Mouse (Mus musculus): Measurements from ENCODE around the gene Cmtr1. TPM values are rescaled to one million over a fixed set of nuclear protein-coding genes. Genes with fewer than 3 reads are reported as not detected.

Cmtr1 gene
- polyA plus RNA-seq, 1 experiment from 2014 or later = 95.8 TPM

DNA sequence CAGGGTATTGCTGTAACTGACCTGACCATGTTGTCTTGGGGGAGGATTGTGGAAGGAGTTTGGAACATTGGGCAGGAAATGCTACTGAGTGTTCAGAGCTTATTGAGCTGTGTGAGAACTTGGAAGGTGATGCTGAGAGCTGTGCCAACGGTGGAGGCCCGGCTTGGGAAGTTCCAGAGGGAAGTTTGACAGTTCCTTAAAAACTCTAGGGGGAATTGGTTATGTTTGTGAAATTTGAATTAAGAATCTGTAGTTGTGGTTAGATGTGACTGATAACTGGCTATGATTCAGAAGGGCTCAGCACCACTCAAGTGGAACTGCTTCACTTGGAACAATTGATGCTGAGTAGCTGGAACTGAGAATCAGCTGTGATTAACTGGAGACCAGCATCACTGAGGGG lies 10.6 kb downstream of the Cmtr1 start:
- Histone ChIP-seq H3K27ac (no peak overlapping the region), H3K9ac (no peak overlapping the region), H3K4me3 (replicated peaks) (no peak overlapping the region), H3K27me3 (replicated peaks) (no peaks in the 10 kb centered on the region), H3K4me2 (no peak overlapping the region), H3K9me3 (no peaks in the 10 kb centered on the region), H3K4me1 (0 out of 2 replicates have a peak, but pooled peaks cover 3% of the 10 kb centered on the region), H3K36me3 (peaks cover 23% of the 10 kb centered on the region)
- no peak for ATAC-seq (ENCODE audit: insufficient read depth, low FRiP score, low read depth)
- WGBS = 90% methylated on average over 2 of the region's 2 CpGs

DNA sequence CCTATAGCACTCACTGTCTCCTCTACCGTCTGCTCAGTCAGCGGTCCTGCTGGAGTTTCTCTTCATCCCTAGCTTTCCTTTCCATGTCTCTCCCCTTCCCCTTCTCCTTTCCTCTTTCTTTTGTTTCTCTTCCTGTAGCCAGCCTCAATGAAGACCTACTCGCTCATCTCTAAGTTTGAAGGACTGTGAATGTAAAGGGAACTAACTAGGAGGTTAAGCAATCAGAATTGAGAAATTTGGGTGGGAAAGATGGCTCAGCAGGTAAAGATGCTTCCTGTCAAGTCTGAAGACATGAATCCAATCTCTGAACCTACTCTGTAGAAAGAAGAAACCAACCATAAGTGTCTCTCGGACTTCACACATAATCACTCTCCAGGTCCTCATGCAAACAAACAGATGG lies 12.9 kb downstream of the Cmtr1 start:
- no peaks in the 10 kb centered on the region for H3K4me1 ChIP-seq
- H3K27ac ChIP-seq = no peak overlapping the region
- peaks cover 21% of the 10 kb centered on the region for H3K36me3 ChIP-seq
- no peak overlapping the region for H3K4me2 ChIP-seq
- H3K4me3 ChIP-seq (replicated peaks) = no peak overlapping the region
- H3K9me3 ChIP-seq = no peaks in the 10 kb centered on the region
- H3K9ac ChIP-seq = no peak overlapping the region
- H3K27me3 ChIP-seq (replicated peaks) = no peaks in the 10 kb centered on the region
- no peak for ATAC-seq (ENCODE audit: insufficient read depth, low FRiP score, low read depth)
- WGBS = 88% methylated on average over 4 of the region's 4 CpGs

DNA sequence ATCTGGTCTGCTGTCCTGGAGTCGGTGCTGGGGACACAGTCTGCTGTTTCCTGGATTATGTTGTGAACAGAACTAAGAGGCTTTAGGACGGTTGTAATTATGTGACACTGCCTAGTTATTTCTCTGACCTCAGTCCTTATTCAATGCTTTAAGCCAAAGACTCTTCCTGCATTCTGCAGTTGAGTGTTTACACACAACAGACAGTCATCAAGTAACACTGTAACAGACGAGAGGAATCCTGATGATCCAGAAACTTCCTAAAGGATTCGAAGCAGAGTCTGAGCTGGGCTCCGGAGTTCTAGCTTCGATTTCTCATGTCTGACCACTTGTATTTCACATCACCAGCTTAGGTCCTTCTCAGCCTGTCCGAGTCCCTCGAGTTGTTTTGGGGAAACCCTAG lies 18.1 kb downstream of the Cmtr1 start:
- H3K4me3 ChIP-seq (replicated peaks) = no peak overlapping the region
- H3K36me3 ChIP-seq = peaks cover 32% of the 10 kb centered on the region
- H3K9ac ChIP-seq = no peak overlapping the region
- no peak for ATAC-seq (ENCODE audit: insufficient read depth, low FRiP score, low read depth)
- no peaks in the 10 kb centered on the region for H3K9me3 ChIP-seq
- H3K4me1 ChIP-seq = peaks cover 4% of the 10 kb centered on the region; the same call in 1 of the 2 replicates
- no peaks in the 10 kb centered on the region for H3K27me3 ChIP-seq (replicated peaks)
- 82% methylated on average over 8 of the region's 8 CpGs for WGBS
- H3K4me2 ChIP-seq = no peak overlapping the region
- no peak overlapping the region for H3K27ac ChIP-seq

DNA sequence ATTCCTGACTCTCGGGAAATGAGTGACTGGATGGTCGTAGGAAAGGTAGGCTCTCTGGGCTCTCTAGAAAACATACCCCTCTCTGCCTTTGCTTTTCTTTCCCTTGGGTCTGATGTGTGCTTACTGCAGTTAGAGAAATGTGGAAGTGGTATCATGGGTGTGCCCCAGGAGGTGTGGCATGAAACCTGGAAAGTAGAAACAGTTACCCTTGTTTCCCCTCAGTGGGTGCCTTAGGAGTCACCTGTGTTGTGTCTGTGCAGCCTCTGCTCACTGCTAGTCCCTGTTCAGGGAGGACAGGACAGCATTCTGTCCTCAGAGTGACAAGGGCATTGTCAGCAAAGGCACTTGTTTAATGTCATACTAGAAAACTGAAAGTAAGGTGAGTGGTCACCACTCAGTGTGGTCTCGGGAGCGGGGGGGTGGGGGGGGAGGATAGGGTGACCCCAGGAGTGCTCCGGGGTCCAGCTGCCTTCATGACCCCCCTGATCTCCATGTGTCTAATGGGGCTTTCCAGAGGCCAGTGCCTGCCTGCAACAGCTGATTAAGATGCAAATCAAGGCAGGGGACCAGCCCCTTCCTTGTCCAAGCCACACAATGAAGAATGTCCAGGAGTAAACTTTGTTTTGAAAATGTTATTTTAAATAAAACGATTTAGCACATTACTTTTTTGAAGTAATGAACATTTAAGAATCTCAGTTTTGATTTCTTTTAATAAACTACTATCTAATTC lies 18.8 kb downstream of the Cmtr1 start:
- Histone ChIP-seq H3K27me3 (replicated peaks) (no peaks in the 10 kb centered on the region), H3K9ac (no peak overlapping the region), H3K36me3 (peaks cover 28% of the 10 kb centered on the region), H3K4me3 (replicated peaks) (no peak overlapping the region), H3K4me1 (peaks cover 4% of the 10 kb centered on the region; the same call in 1 of the 2 replicates), H3K27ac (no peak overlapping the region), H3K4me2 (no peak overlapping the region), H3K9me3 (no peaks in the 10 kb centered on the region)
- no peak for ATAC-seq (ENCODE audit: insufficient read depth, low FRiP score, low read depth)
- WGBS = 84% methylated on average over 6 of the region's 6 CpGs

DNA sequence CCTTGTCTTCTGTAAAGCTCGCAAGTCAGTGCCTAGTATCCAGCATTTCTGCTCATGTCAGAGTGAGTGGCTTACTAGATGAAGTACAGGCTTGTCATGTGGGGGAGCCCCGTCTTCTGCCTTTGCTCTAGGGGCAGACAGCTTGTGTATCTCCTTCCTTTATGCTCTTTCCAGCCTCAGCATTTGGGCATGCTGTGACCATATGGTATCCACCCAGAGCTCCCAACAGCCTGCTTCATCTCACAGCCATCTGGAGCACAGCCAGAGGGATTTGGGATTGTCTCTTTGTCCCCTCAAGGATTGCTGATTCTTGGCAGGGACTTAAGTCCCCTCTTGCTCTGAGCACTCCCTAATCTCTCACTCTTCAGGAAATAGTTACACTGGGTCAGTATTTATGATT lies 19.8 kb downstream of the Cmtr1 start:
- 65% methylated on average over 2 of the region's 2 CpGs for WGBS
- Histone ChIP-seq H3K27me3 (replicated peaks) (no peaks in the 10 kb centered on the region), H3K4me2 (no peak overlapping the region), H3K4me1 (peaks cover 5% of the 10 kb centered on the region; the same call in 1 of the 2 replicates), H3K9me3 (no peaks in the 10 kb centered on the region), H3K27ac (peak overlapping the region; percentile 57; the same call in 1 of the 2 replicates), H3K36me3 (peaks cover 21% of the 10 kb centered on the region), H3K9ac (no peak overlapping the region), H3K4me3 (replicated peaks) (no peak overlapping the region)
- ATAC-seq (ENCODE audit: insufficient read depth, low FRiP score, low read depth) = peak; percentile 56; the same call in 1 of the 2 replicates

DNA sequence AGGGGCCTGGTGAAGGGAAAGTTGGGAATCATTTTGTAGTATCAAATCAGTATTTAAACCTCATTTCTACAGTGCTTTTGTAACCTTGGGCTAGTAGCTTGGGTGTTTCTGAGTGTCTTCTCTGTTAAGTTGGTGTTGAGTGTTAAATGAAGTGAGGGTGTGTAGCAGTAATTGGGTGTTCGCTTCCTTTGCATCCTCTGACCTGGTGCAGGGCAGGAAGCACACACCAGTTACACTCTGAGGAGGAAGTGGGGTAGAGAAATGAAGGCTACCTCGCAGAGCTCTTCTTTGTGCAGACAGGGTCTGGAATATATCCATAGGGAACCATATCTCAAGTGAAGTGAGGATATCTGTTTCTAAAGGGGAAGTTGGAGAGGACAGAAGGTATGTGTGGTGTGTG lies 20.5 kb downstream of the Cmtr1 start:
- Histone ChIP-seq H3K36me3 (peaks cover 28% of the 10 kb centered on the region), H3K27me3 (replicated peaks) (no peaks in the 10 kb centered on the region), H3K4me1 (peaks cover 7% of the 10 kb centered on the region; the same call in 1 of the 2 replicates), H3K4me3 (replicated peaks) (no peak overlapping the region), H3K4me2 (no peak overlapping the region), H3K27ac (no peak overlapping the region), H3K9ac (no peak overlapping the region), H3K9me3 (no peaks in the 10 kb centered on the region)
- ATAC-seq (ENCODE audit: insufficient read depth, low FRiP score, low read depth) = no peak
- 76% methylated on average over 2 of the region's 2 CpGs for WGBS

DNA sequence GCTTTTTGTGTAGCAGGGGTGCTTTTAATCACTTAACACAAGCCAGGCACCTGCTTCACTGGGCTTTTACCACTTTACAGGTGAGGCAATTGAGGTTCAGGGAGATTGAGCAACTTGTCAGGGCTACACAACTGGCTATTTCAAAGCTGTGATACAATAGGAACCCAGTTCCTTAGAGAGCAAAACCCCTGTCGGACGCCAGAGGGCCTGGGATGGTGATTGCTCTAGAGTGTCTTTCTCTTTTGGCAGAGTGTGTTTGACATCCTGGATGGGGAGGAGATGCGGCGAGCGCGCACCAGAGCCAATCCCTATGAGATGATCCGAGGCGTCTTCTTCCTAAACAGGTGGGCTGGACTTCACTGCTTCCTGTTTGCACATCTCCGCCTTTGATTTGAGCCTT lies 21.3 kb downstream of the Cmtr1 start:
- ATAC-seq (ENCODE audit: insufficient read depth, low FRiP score, low read depth) = no peak
- Histone ChIP-seq H3K27me3 (replicated peaks) (no peaks in the 10 kb centered on the region), H3K9me3 (no peaks in the 10 kb centered on the region), H3K27ac (no peak overlapping the region), H3K4me2 (no peak overlapping the region), H3K9ac (no peak overlapping the region), H3K36me3 (peaks cover 33% of the 10 kb centered on the region), H3K4me1 (peaks cover 7% of the 10 kb centered on the region; the same call in 1 of the 2 replicates), H3K4me3 (replicated peaks) (no peak overlapping the region)
- 91% methylated on average over 9 of the region's 9 CpGs for WGBS

DNA sequence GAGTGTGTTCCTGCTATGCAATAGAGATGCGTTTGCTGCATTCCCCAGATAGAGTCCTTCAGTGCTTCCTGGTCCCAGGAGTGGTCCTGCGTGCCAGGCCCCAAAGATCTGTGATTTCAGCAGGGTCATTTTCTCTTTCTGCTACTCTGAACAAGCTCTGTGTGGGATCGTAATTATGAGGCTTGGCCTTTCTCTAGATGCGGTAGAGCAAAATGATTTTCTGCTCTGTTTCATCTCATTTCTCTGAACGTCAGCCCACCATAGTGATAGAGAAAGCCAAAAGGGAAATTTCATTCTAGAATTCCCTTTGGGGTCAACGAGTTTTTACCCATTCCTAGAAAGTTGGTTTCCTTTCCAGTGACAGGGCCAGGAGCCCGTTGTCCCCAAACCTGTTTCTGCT lies 21.9 kb downstream of the Cmtr1 start:
- peaks cover 7% of the 10 kb centered on the region; the same call in 1 of the 2 replicates for H3K4me1 ChIP-seq
- no peak overlapping the region for H3K9ac ChIP-seq
- no peak overlapping the region for H3K4me3 ChIP-seq (replicated peaks)
- WGBS = 90% methylated on average over 7 of the region's 7 CpGs
- no peaks in the 10 kb centered on the region for H3K9me3 ChIP-seq
- no peaks in the 10 kb centered on the region for H3K27me3 ChIP-seq (replicated peaks)
- H3K27ac ChIP-seq = no peak overlapping the region
- ATAC-seq (ENCODE audit: insufficient read depth, low FRiP score, low read depth) = no peak
- H3K36me3 ChIP-seq = peaks cover 35% of the 10 kb centered on the region
- H3K4me2 ChIP-seq = no peak overlapping the region

DNA sequence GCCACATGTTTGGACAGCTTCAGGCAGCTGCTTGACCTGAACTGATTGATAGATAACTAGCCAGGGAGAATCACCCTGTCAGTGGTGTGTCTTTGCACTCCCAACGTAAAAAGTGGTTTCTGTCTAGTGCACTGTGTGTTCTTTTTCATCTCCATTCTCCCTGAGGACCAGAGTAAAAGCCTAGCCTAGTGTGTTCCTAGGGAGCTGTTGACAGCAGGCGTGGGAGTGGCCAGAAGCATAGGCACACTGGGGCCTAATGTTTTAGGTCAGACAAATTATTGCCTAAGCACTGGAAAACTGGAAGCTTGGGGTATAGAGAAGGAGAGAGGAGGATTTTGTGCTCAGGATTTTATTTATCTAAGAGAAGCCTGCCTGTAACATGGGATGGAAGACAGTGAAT lies 22.7 kb downstream of the Cmtr1 start:
- Histone ChIP-seq H3K27me3 (replicated peaks) (no peaks in the 10 kb centered on the region), H3K4me2 (no peak overlapping the region), H3K36me3 (peaks cover 42% of the 10 kb centered on the region), H3K4me1 (peaks cover 7% of the 10 kb centered on the region; the same call in 1 of the 2 replicates), H3K27ac (no peak overlapping the region), H3K9me3 (no peaks in the 10 kb centered on the region), H3K4me3 (replicated peaks) (no peak overlapping the region), H3K9ac (no peak overlapping the region)
- no peak for ATAC-seq (ENCODE audit: insufficient read depth, low FRiP score, low read depth)
- 67% methylated on average over 2 of the region's 2 CpGs for WGBS

DNA sequence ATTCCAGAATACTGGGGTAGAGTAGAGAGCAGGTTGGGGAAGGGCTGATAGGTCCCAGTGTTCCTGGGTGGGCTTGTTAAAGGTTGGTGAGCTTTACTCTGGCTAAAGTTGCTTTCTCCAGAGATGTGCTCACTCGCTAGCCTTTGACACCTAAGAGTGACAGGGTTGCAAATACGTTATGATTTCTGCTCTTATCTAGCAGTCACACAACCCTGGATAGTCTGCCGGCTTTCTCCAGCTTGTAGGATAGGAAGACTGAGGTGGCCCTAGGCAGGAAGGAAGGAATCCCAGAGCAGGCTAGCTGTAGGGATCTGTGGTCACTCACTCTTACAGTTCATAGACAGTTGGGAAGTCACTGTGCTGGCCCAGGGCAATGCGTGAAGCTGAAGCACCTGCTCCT lies 23.9 kb downstream of the Cmtr1 start:
- peaks cover 43% of the 10 kb centered on the region for H3K36me3 ChIP-seq

DNA sequence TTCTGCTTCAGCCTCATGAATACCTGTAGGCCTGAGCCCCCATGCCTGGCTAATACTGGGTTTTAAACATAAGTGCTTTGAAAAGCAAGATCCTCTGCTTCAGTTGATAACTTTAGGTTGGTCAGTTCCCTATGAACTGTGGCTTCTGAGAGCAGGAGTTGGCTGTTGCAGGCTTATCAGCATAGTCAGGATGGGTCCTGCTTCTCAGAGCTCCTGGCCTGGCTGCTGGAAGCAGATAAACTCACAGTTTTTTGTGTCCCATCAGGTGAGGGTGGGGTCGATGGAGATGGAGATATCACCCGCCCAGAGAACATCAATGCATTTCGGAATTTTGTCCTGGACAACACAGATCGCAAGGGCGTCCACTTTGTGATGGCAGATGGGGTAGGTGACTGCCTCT lies 26.4 kb downstream of the Cmtr1 start:
- WGBS = 93% methylated on average over 5 of the region's 5 CpGs
- peak; percentile 27; the same call in 1 of the 2 replicates for ATAC-seq (ENCODE audit: insufficient read depth, low FRiP score, low read depth)
- Histone ChIP-seq H3K27me3 (replicated peaks) (no peaks in the 10 kb centered on the region), H3K4me1 (0 out of 2 replicates have a peak, but pooled peaks cover 3% of the 10 kb centered on the region), H3K36me3 (peaks cover 48% of the 10 kb centered on the region), H3K4me3 (replicated peaks) (no peak overlapping the region), H3K4me2 (no peak overlapping the region), H3K9ac (no peak overlapping the region), H3K9me3 (no peaks in the 10 kb centered on the region), H3K27ac (no peak overlapping the region)

More for the DNA sequence above, 23.9 kb downstream of the Cmtr1 start:
- peaks cover 7% of the 10 kb centered on the region; the same call in 1 of the 2 replicates for H3K4me1 ChIP-seq
- no peak overlapping the region for H3K4me2 ChIP-seq
- no peak overlapping the region for H3K27ac ChIP-seq
- no peak for ATAC-seq (ENCODE audit: insufficient read depth, low FRiP score, low read depth)
- no peaks in the 10 kb centered on the region for H3K27me3 ChIP-seq (replicated peaks)
- 88% methylated on average over 4 of the region's 4 CpGs for WGBS
- no peak overlapping the region for H3K9ac ChIP-seq
- no peak overlapping the region for H3K4me3 ChIP-seq (replicated peaks)
- H3K9me3 ChIP-seq = no peaks in the 10 kb centered on the region

DNA sequence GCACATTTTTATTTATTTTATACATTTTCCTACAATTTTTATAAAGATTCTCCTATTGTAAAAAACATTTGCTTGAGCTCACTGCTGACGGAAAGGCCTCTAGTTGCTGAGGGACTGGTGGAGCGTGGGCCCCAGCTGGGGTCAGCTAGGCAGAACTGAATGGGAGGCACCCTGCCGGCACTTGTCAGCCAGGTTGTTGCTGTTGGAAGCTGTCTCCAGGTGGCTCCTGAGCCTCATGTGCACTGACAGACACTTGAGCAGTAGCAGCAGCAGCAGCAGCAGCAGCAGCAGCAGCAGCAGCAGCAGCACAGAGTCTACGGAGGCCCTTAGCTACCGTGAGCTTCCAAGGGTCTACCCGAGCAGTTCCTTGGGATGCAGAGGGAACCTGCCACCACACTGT lies 27.0 kb downstream of the Cmtr1 start:
- Histone ChIP-seq H3K36me3 (peaks cover 47% of the 10 kb centered on the region), H3K4me2 (no peak overlapping the region), H3K9me3 (no peaks in the 10 kb centered on the region), H3K4me3 (replicated peaks) (no peak overlapping the region), H3K9ac (no peak overlapping the region), H3K27ac (no peak overlapping the region), H3K27me3 (replicated peaks) (no peaks in the 10 kb centered on the region), H3K4me1 (0 out of 2 replicates have a peak, but pooled peaks cover 3% of the 10 kb centered on the region)
- ATAC-seq (ENCODE audit: insufficient read depth, low FRiP score, low read depth) = no peak
- WGBS = 85% methylated on average over 6 of the region's 6 CpGs

Data from stomach, embryonic 15.5 days (tissue).